Mouse (Mus musculus) CD4-positive, CD25-positive, alpha-beta regulatory T cell, adult 2 months (primary cell): ENCODE results near the gene A4galt.
A peak's percentile ranks its signal among the peaks of the same experiment; 100 is the strongest.

ENCODE experiments used
- DNase-seq: peaks from one replicate; pipeline ENCODE4 v3.0.0-alpha.2; 2012; ENCODE audit warnings: low read depth, low spot score

Gene A4galt

DNA sequence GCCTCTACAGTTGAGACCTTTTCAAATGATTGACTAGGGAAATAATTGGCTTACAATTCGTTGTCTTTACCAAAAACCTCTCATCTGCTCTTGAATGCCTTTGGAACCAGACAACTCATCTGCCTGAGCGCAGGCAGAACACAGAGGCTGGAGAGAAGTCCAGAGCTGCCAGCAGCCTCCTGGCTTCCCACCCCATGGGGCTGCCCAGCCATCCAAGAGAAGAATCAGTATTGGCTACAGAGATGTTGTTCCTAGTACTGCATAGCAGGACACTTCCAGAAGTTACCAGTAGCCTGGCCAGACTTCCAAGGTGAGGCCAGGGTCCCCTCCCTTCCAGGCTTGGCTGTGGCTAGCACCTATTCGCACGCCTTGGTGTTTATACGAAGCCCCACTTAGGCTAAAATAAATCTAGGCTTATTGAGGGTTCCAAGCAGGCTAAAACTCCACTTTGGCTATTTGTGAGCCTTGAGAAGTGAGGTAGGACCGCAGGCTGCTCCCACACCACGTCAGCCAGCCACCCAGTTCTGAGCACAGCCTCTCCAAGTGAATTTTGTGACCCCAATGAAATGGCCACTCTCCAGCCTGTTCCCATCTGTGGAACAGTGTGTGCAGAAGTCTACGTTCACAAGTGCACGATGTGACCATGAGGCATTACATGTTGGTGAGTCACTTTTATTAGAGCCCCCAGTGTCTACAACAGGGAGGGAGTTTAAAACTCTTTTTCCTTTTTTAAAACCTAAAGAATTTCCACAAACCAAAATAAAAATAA is 25.3 kb downstream of the A4galt start:
- no peak for DNase-seq

- no peak for DNase-seq
Observed at GRCm38 (mm10) chr15:83224136-83224766, 27.3 kb downstream of the A4galt start.

DNA sequence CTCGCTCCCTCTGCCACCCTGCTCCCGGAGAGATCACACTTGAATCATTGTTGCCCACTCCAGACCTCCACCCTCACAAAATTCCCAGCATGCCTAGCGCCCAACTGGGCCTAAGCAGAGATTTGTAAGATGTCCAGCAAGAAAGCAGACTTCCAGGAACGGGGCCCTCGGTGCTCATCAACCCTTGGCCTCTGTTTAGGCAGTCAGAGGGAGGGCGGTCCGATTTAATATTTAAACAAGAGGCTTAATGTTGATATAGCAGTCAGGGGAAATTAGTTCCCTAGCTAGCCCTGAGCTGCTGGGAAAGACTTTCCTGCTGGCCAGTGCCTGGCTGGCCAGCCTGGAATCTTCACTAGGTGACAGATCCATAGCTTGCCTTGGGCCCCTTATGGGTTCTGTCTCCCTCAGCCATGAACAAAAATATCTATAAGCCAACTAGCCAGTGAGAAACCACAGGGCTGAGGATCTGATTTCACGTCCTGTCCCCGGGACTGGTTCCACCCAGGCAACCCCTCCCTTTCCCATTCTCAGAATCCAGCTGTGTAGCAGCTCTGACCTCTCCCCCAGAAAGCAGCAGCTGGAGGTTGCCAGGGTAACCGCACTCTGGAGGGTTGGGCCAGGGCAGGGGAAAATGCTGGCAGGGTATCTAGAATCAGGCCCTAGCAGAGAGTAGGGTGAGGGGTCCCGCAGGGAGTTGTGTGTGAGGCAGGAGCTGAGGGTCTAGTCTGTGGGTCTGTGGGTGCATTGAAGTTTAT is 28.2 kb downstream of the A4galt start:
- DNase-seq, result no peak

- no peak for DNase-seq
Observed at GRCm38 (mm10) chr15:83221721-83222120, 29.9 kb downstream of the A4galt start.

GRCm38 (mm10) chr15:83220368-83221013 is 31.1 kb downstream of the A4galt start:
- no peak for DNase-seq

- DNase-seq, result no peak
Observed at GRCm38 (mm10) chr15:83215322-83216216, 36.0 kb downstream of the A4galt start.

- DNase-seq, result peak; percentile 55
Observed at GRCm38 (mm10) chr15:83210229-83210628, 41.3 kb downstream of the A4galt start.

GRCm38 (mm10) chr15:83209719-83210118 is 41.9 kb downstream of the A4galt start:
- DNase-seq, result no peak

DNA sequence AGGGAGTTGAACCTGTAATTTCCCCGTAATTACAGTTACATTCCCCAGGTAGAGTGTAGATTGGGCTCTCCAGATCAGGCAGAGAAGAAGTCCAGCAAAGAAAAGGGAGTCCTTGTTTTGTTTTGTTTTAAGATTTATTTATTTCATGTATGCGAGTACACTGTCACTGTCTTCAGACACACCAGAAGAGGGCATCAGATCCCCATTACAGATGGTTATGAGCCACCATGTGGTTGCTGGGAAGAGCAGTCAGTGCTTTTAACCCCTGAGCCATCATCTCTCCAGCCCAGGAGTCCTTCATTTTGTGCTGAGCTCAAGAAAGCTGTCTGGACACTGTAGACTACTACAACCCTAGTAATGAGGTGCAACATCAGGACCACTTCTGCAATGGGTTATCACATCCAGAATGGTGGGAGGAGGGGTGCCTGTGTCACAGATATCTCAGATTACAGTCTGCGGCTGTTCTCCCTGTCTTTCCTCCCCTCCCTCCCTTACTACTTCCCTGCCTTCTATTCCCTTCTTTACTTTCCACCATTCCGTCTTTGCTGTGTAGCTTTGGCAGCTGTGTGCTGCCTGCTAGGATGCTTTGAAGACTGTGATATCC is 42.4 kb downstream of the A4galt start:
- no peak for DNase-seq

- peak; percentile 81 for DNase-seq
Observed at GRCm38 (mm10) chr15:83204731-83205451, 46.7 kb downstream of the A4galt start.

DNA sequence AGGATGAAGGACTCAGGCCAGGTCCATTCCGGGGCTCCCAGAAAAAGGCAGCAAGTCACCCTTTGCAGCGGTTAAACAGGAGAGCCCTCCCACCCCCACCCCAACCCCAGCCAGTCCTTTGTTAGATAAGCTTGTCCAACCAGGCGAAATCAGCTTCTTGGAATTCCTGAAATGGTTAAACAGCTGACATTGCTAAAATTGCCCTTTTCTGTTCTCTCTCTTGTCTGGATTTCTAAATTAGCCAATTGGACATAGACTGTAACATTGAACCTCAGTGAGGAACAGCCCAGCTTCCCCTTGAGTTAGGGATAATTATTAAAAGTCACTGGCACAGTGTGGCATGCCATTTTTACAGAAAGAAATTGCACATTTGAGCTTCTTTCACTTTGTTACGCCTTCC is 49.2 kb downstream of the A4galt start:
- no peak for DNase-seq

GRCm38 (mm10) chr15:83193413-83193812 is 58.2 kb downstream of the A4galt start:
- DNase-seq, result no peak

- no peak for DNase-seq
Observed at GRCm38 (mm10) chr15:83182351-83182750, 69.2 kb downstream of the A4galt start.

- DNase-seq, result no peak
Observed at GRCm38 (mm10) chr15:83181800-83182330, 69.7 kb downstream of the A4galt start.

DNA sequence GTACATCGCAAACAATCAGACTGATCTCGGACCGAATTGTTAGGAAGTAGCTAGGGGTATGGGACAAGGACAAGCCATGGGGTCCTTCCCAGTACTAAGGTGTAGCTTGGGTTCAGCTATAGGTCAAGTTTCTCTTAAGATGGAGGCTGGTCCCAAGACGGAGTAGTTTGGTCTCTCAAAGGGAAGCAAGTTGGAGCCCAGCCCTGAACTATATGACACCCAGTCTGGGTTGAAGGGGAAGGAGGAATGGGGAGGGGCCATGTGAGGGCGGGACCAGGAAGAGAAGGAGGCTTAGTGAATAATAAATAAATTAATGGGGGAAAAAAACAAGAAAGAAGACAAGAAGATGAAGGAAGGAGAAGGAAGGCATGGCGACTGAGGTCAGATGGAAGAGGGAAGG is 71.6 kb downstream of the A4galt start:
- no peak for DNase-seq
